Mouse (Mus musculus): ENCODE measurements around the gene Sept3. TPM values are rescaled to one million over a fixed set of nuclear protein-coding genes. Genes with fewer than 3 reads are reported as not detected.

Gene Sept3
- total RNA-seq, 2 experiments from 2014 or later: 0.57 to 1.4 TPM

- intact Hi-C loops (cut with DNase I): loop anchor here (5.0 kb wide), 1 partner anchor 69 kb away; the partner anchor contains the start of genes Naga, Pheta2 and Smdt1
- DNase-seq: no peak
These were observed 5.9 kb upstream of the Sept3 start for GRCm38 (mm10) chr15:82268783-82269182.

GRCm38 (mm10) chr15:82271201-82271600 lies 3.5 kb upstream of the Sept3 start:
- intact Hi-C loops (cut with DNase I): loop anchor here (5.0 kb wide), 1 partner anchor 81 kb away; the partner anchor contains the start of gene Ndufa6
- peak; percentile 59 to 81 for DNase-seq

- DNase-seq: no peak
- intact Hi-C loops (cut with DNase I): loop anchor here (5.0 kb wide), 1 partner anchor 80 kb away; the partner anchor contains the start of gene Ndufa6
These were observed 2.4 kb upstream of the Sept3 start for GRCm38 (mm10) chr15:82272295-82272694.

GRCm38 (mm10) chr15:82274927-82275901 lies 521 bp downstream of the Sept3 start:
- intact Hi-C loops (cut with DNase I): loop anchor here (5.0 kb wide), 1 partner anchor 77 kb away; the partner anchor contains the start of gene Ndufa6
- no peak for DNase-seq

GRCm38 (mm10) chr15:82277591-82277990 lies 2.9 kb downstream of the Sept3 start:
- intact Hi-C loops (cut with DNase I): no loop called here

GRCm38 (mm10) chr15:82280638-82281037 lies 5.9 kb downstream of the Sept3 start:
- intact Hi-C loops (cut with DNase I): no loop called here
- peak; percentile 38 to 41 for DNase-seq

More at GRCm38 (mm10) chr15:82277591-82277990, 2.9 kb downstream of the Sept3 start:
- DNase-seq: no peak

GRCm38 (mm10) chr15:82286157-82286556 lies 11.5 kb downstream of the Sept3 start:
- DNase-seq: no peak
- intact Hi-C loops (cut with DNase I): no loop called here

- intact Hi-C loops (cut with DNase I): no loop called here
- no peak for DNase-seq
These were observed 15.6 kb downstream of the Sept3 start for GRCm38 (mm10) chr15:82290252-82290651.

GRCm38 (mm10) chr15:82292851-82293250 lies 18.2 kb downstream of the Sept3 start:
- no peak for DNase-seq
- intact Hi-C loops (cut with DNase I): no loop called here

GRCm38 (mm10) chr15:82293271-82293711 lies 18.6 kb downstream of the Sept3 start:
- intact Hi-C loops (cut with DNase I): no loop called here
- DNase-seq: no peak

- peak in 1 of 2 experiments; percentile 37 for DNase-seq
- intact Hi-C loops (cut with DNase I): no loop called here
These were observed 19.4 kb downstream of the Sept3 start for GRCm38 (mm10) chr15:82294059-82294458.

- no peak for DNase-seq
- intact Hi-C loops (cut with DNase I): no loop called here
These were observed 24.3 kb downstream of the Sept3 start, which contains the start of gene Wbp2nl for GRCm38 (mm10) chr15:82298764-82299561. Gene Wbp2nl, plus strand, starts transcription at chr15:82298954.

- no peak for DNase-seq
- intact Hi-C loops (cut with DNase I): no loop called here
These were observed 32.4 kb downstream of the Sept3 start for GRCm38 (mm10) chr15:82307107-82307506.

- intact Hi-C loops (cut with DNase I): no loop called here
- no peak for DNase-seq
These were observed 33.7 kb downstream of the Sept3 start for GRCm38 (mm10) chr15:82308416-82308815.

GRCm38 (mm10) chr15:82317839-82318238 lies 43.1 kb downstream of the Sept3 start:
- intact Hi-C loops (cut with DNase I): no loop called here
- DNase-seq: no peak

GRCm38 (mm10) chr15:82319613-82320012 lies 44.9 kb downstream of the Sept3 start:
- DNase-seq: no peak
- intact Hi-C loops (cut with DNase I): no loop called here

- intact Hi-C loops (cut with DNase I): no loop called here
These were observed 47.5 kb downstream of the Sept3 start for GRCm38 (mm10) chr15:82322195-82322594.

GRCm38 (mm10) chr15:82325382-82325781 lies 50.7 kb downstream of the Sept3 start:
- DNase-seq: no peak
- intact Hi-C loops (cut with DNase I): no loop called here

More at GRCm38 (mm10) chr15:82322195-82322594, 47.5 kb downstream of the Sept3 start:
- no peak for DNase-seq

GRCm38 (mm10) chr15:82335194-82335593 lies 60.5 kb downstream of the Sept3 start:
- DNase-seq: no peak
- intact Hi-C loops (cut with DNase I): loop anchor here (5.0 to 10.0 kb wide), 2 partner anchors 68 to 200 kb away; no protein-coding TSS in a partner anchor

- intact Hi-C loops (cut with DNase I): loop anchor here (5.0 to 10.0 kb wide), 2 partner anchors 69 to 202 kb away; no protein-coding TSS in a partner anchor
- no peak for DNase-seq
These were observed 61.9 kb downstream of the Sept3 start for GRCm38 (mm10) chr15:82336629-82337028.
